Mouse (Mus musculus): ENCODE results near the gene Syt12.

Syt12 gene

GRCm38 (mm10) chr19:4477345-4478189, at the start of gene Syt12:
Syt12 (minus strand) TSS chr19:4477447.
- in situ Hi-C loops (cut with MboI, MseI): loop anchor here in 1 of 2 experiments (10.0 kb wide), 1 partner anchor 1507 kb away; the partner anchor contains the start of gene Slc22a20

- in situ Hi-C loops (cut with MboI, MseI): no loop called here
Observed at GRCm38 (mm10) chr19:4521426-4522050, 44.3 kb upstream of the Syt12 start.

- in situ Hi-C loops (cut with MboI, MseI): no loop called here
Observed at GRCm38 (mm10) chr19:4517483-4517882, 40.2 kb upstream of the Syt12 start.

- in situ Hi-C loops (cut with MboI, MseI): no loop called here
Observed at GRCm38 (mm10) chr19:4516288-4516687, 39.0 kb upstream of the Syt12 start.

GRCm38 (mm10) chr19:4515746-4516145, 38.5 kb upstream of the Syt12 start:
- in situ Hi-C loops (cut with MboI, MseI): no loop called here

GRCm38 (mm10) chr19:4513236-4513858, 36.1 kb upstream of the Syt12 start:
- in situ Hi-C loops (cut with MboI, MseI): no loop called here

GRCm38 (mm10) chr19:4511116-4511841, 34.0 kb upstream of the Syt12 start:
- in situ Hi-C loops (cut with MboI, MseI): no loop called here

- in situ Hi-C loops (cut with MboI, MseI): loop anchor here in 1 of 2 experiments (10.0 kb wide), 1 partner anchor 395 kb away; no protein-coding TSS in a partner anchor
Observed at GRCm38 (mm10) chr19:4509986-4510963, 33.0 kb upstream of the Syt12 start, which contains the start of gene Pcx. Pcx (plus strand) TSS chr19:4510472.

- in situ Hi-C loops (cut with MboI, MseI): loop anchor here in 1 of 2 experiments (10.0 kb wide), 1 partner anchor 393 kb away; no protein-coding TSS in a partner anchor
Observed at GRCm38 (mm10) chr19:4507746-4508145, 30.5 kb upstream of the Syt12 start.

- in situ Hi-C loops (cut with MboI, MseI): loop anchor here in 1 of 2 experiments (10.0 kb wide), 1 partner anchor 390 kb away; no protein-coding TSS in a partner anchor
Observed at GRCm38 (mm10) chr19:4504830-4505229, 27.6 kb upstream of the Syt12 start.

GRCm38 (mm10) chr19:4502701-4503100, 25.5 kb upstream of the Syt12 start:
- in situ Hi-C loops (cut with MboI, MseI): loop anchor here in 1 of 2 experiments (10.0 kb wide), 1 partner anchor 388 kb away; no protein-coding TSS in a partner anchor

GRCm38 (mm10) chr19:4498062-4498933, 21.1 kb upstream of the Syt12 start, which contains the start of gene 2010003K11Rik:
2010003K11Rik (minus strand) TSS chr19:4498583.
- in situ Hi-C loops (cut with MboI, MseI): no loop called here

- in situ Hi-C loops (cut with MboI, MseI): no loop called here
Observed at GRCm38 (mm10) chr19:4497263-4497973, 20.2 kb upstream of the Syt12 start.

GRCm38 (mm10) chr19:4496535-4497262, 19.5 kb upstream of the Syt12 start:
- in situ Hi-C loops (cut with MboI, MseI): no loop called here

GRCm38 (mm10) chr19:4495814-4496213, 18.6 kb upstream of the Syt12 start:
- in situ Hi-C loops (cut with MboI, MseI): no loop called here

- in situ Hi-C loops (cut with MboI, MseI): loop anchor here in 1 of 2 experiments (5.0 kb wide), 1 partner anchor 78 kb away; no protein-coding TSS in a partner anchor
Observed at GRCm38 (mm10) chr19:4494707-4495106, 17.5 kb upstream of the Syt12 start.
